Mouse (Mus musculus) bone marrow, adult 2 months (tissue): ENCODE results near the gene Ldhal6b. TPM values are rescaled to one million over a fixed set of nuclear protein-coding genes. Genes with fewer than 3 reads are reported as not detected.
"Not testable (repeated sequence)": the region's sequence is repeated elsewhere in the genome, so short reads cannot be mapped to it uniquely, and the experiment has no call there.

ENCODE experiments used
- H3K27ac ChIP-seq: fragments of 200-500 bp; 2 replicates; pipeline ENCODE4 v1.5.1; 2012; ENCODE audit warnings: low read depth, mild to moderate bottlenecking, control low read depth, inconsistent platforms, low read length; ENCODE audit not compliant: control insufficient read depth, poor library complexity, insufficient read depth
- H3K4me1 ChIP-seq: fragments of 200-500 bp; 2 replicates; pipeline ENCODE4 v1.6.1; 2011; ENCODE audit warnings: low read length; ENCODE audit not compliant: control insufficient read depth, insufficient read depth
- H3K4me3 ChIP-seq: fragments of 200-500 bp; replicated peaks from 2 replicates; pipeline ENCODE3; 2011; ENCODE audit warnings: mild to moderate bottlenecking, low read depth, low read length, control low read depth; ENCODE audit not compliant: control insufficient read depth
- CTCF ChIP-seq: fragments of 200-500 bp; IDR thresholded peaks from 2 replicates; pipeline ENCODE4 v1.5.1; 2011; ENCODE audit warnings: low read length, control low read depth; ENCODE audit not compliant: control insufficient read depth, insufficient read depth
- POLR2A ChIP-seq: fragments of 200-500 bp; IDR thresholded peaks from 2 replicates; pipeline ENCODE4 v1.6.1; 2011; ENCODE audit warnings: low read depth, mild to moderate bottlenecking, control low read depth, low read length, borderline replicate concordance; ENCODE audit not compliant: control insufficient read depth
- WGBS: fragments of 180-500 bp; shearing (Covaris S2); methylation state at CpG from one replicate; pipeline ENCODE4 v1.1.7; 2018; 5-methylcytosine and 5-hydroxymethylcytosine counted together
- polyA plus RNA-seq: library from polyadenylated mRNA; stranded (reverse); fragments of >200 nt; gene quantifications from 2 replicates; pipeline ENCODE4 v1.2.4, GENCODE M21; 2011; ENCODE audit warnings: low replicate concordance; ENCODE audit not compliant: missing spikeins, insufficient read depth, insufficient read length

The Ldhal6b gene
- not detected in 2 replicates for polyA plus RNA-seq

DNA sequence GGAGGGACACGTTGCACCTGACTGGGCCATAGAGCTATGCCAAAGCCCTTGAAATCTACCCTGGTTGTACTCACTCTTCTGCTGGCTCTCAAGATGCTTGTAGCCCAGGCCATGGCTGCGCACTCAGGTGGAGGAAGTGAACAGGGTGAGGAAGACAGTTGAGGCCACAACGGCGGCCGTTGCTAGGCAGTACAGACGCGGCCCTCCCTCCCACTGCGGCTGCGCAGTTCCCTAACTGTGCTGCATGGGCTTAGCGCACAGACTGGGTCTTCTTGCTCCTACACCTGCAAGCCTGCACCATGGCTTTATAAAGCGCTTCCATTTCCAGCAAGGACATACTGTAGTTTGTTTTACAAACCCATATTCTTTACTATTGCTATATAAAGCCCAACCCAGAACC, at the start of gene Ldhal6b:
Gene Ldhal6b (minus strand): TSS at position 223 of the 400 bp plus-strand sequence.
- 93% methylated on average over 11 of the region's 11 CpGs for WGBS
- no peak for TF ChIP-seq CTCF
- no peak for TF ChIP-seq POLR2A
- no peak within 1 kb of the TSS for H3K4me3 ChIP-seq
- H3K4me1 ChIP-seq = no peaks in the 10 kb centered on the region
- no peak within 1 kb of the TSS for H3K27ac ChIP-seq

DNA sequence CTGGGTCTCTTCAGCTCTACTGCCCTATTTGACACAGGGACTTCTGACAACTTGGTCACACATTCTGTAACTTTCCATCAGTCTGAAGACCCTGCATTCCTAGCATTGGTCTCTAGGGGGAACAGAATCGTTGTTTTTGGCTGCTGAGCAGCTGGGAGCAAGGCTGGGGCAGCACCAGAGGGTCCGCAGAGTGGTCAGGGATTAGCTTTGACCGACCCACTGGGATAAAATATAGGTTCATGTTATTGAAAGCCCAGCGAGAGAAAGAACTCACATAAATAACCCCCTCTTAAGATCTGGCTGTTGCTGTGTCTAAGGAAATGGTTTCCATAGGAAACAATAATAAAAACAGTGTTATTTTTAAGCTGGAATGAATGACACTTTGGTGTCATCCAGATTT, 48.6 kb upstream of the Ldhal6b start:
- no peak overlapping the region for H3K4me3 ChIP-seq
- TF ChIP-seq CTCF = no peak
- no peak for TF ChIP-seq POLR2A
- no peaks in the 10 kb centered on the region for H3K4me1 ChIP-seq
- 47% methylated on average over 4 of the region's 4 CpGs for WGBS
- H3K27ac ChIP-seq = no peak overlapping the region

GRCm38 (mm10) chr17:5466736-5467135, 48.2 kb upstream of the Ldhal6b start:
- 73% methylated on average over 8 of the region's 8 CpGs for whole genome bisulfite sequencing
- no peak overlapping the region for H3K27ac ChIP-seq

GRCm38 (mm10) chr17:5463912-5464311, 45.3 kb upstream of the Ldhal6b start:
- no peak overlapping the region for H3K4me3 ChIP-seq
- no peak overlapping the region for H3K27ac ChIP-seq
- H3K4me1 ChIP-seq = no peaks in the 10 kb centered on the region
- WGBS = 89% methylated on average over 2 of the region's 2 CpGs
- TF ChIP-seq CTCF (no peak), POLR2A (no peak)

More at GRCm38 (mm10) chr17:5466736-5467135, 48.2 kb upstream of the Ldhal6b start:
- Histone ChIP-seq H3K4me1 (no peaks in the 10 kb centered on the region), H3K4me3 (no peak overlapping the region)
- TF ChIP-seq CTCF = no peak
- no peak for TF ChIP-seq POLR2A

- Histone ChIP-seq H3K4me3 (no peak overlapping the region), H3K4me1 (no peaks in the 10 kb centered on the region), H3K27ac (no peak overlapping the region)
- TF ChIP-seq POLR2A (no peak), CTCF (no peak)
- WGBS = 74% methylated on average over 4 of the region's 4 CpGs
Observed at GRCm38 (mm10) chr17:5453657-5454056, 35.1 kb upstream of the Ldhal6b start.

DNA sequence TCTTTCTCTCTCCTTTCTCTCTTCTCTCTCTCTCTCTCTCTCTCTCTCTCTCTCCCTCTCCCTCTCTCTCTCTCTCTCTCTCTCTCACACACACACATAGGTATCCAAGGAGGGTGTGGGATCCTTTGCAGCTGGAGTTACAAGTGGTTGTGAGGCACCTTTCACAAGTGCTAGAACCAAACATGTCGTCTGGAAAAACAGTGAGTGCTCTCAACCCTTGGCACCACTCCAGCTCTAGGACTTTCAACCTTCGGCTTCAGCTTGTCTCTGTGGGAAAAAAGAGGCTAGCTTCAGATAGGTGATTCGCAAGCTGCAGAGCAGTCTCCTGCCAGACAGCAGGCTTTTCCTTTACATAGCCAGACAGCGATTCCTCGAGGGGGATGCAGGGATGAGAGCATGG, 25.2 kb upstream of the Ldhal6b start:
- TF ChIP-seq POLR2A (no peak), CTCF (no peak)
- H3K4me1 ChIP-seq = no peaks in the 10 kb centered on the region
- no peak overlapping the region for H3K27ac ChIP-seq
- H3K4me3 ChIP-seq = no peak overlapping the region
- WGBS = 63% methylated on average over 5 of the region's 5 CpGs

GRCm38 (mm10) chr17:5443260-5443659, 24.7 kb upstream of the Ldhal6b start:
- TF ChIP-seq CTCF = no peak
- TF ChIP-seq POLR2A = no peak
- no peak overlapping the region for H3K4me3 ChIP-seq
- H3K4me1 ChIP-seq = no peaks in the 10 kb centered on the region
- H3K27ac ChIP-seq = no peak overlapping the region
- WGBS = 72% methylated on average over 3 of the region's 3 CpGs

GRCm38 (mm10) chr17:5442403-5442802, 23.8 kb upstream of the Ldhal6b start:
- not testable (repeated sequence) for H3K4me1 ChIP-seq, H3K4me3 ChIP-seq, H3K27ac ChIP-seq
- WGBS = 54% methylated on average over 5 of the region's 5 CpGs

DNA sequence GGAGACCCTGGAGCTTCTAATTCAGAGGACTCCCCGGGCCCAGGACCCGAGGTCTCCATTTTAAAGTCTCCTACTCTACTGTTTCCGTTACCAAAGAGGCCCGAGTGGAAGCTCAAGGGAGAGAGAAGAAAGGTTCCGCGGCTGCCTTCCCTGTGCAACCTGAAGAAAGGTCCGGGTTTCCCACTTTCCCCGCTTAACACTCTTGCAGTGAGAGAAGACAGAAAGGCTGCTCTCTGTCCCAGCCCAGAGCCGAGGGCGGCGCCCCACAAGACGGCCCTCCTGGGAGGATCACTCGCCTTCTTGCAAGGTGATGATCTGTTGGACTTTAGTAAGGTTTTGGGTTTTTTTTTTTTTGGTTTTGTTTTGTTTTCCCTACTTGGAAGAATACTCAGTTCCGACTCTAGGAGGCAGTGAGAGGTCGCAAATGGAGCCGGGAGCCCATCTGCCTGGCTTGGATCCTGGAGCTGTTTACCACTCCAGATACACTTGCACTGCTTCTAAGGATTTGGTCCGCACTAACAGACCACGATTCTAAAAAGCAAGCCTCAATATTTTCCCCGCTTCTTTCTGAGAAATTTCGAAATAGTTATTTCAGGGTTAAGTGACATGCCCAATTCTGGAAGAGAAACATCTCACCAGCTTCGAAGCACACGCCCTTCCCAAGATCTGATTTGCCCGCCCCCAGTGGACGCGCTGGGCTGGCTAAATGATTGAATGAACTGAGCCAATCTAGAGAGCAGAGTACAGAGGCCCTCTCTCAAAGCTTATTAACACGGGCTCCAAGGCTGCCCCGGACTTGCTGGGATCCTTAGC, 21.8 kb upstream of the Ldhal6b start, which contains the start of gene Tmem242:
Gene Tmem242 (minus strand): TSS at position 101 of the 813 bp plus-strand sequence.
- TF ChIP-seq CTCF (peak; percentile 53), POLR2A (no peak)
- under 1% methylated on average over 27 of the region's 27 CpGs for WGBS
- H3K4me1 ChIP-seq = no peaks in the 10 kb centered on the region; the same call in 1 of the 2 replicates
- peak within 1 kb of the TSS; percentile 79 for H3K4me3 ChIP-seq
- peak within 1 kb of the TSS; percentile 45; the same call in 1 of the 2 replicates for H3K27ac ChIP-seq
